Mouse (Mus musculus): ENCODE measurements at regions not wholly inside any gene's neighbourhood (a gene's known extent, or its start where the extent isn't known, plus 50 kb on each side); places are given as distances from the start of the nearest gene placed in this dataset.

DNA sequence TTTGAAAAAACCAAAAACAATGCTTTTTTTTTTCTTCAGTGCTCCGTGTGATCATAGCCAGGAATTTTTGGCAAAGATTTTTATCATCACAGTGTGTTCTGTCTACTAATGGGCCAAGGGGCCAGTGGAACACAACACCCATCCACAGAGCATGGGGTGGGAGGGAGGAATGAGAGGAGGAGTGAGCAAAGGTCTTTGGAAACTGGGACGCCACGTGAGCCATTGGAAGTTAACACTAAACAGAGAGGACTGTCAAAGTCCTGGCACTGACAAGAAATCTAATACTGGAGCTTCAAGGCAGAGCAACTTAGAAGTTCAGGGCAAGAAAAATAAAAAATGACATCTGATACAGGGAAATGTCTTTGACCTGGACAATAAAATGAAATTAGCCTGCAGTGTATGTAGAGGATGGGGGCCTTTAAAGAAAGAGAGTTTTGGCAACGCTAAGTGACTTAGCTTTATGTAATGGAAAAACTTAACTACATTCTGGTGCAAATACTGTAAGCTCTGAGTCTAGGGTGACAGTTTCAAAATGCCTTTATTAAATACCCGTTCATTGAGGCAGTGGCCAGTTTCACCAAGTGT lies 133.5 kb upstream of the Gm12728 start:
- Histone ChIP-seq H3K27me3 (ENCODE audit: control insufficient read depth in 1 of 2, insufficient read depth in 2 of 2, low read length in 2 of 2) (no peaks in the 10 kb centered on the region), H3K79me2 (ENCODE audit: control insufficient read depth, insufficient read depth, low read length, poor library complexity) (no peaks in the 10 kb centered on the region), H3K9ac (ENCODE audit: control insufficient read depth, low read depth, low read length, poor library complexity, severe bottlenecking) (no peak overlapping the region), H3K9me3 (replicated peaks; ENCODE audit: insufficient read depth, low read length) (no peaks in the 10 kb centered on the region), H3K27ac (ENCODE audit: control insufficient read depth, low read depth, low read length) (no peak overlapping the region), H3K4me1 (ENCODE audit: control insufficient read depth in 1 of 2, insufficient read depth in 2 of 2, low read length in 2 of 2) (no peaks in the 10 kb centered on the region), H3K4me3 (ENCODE audit: control insufficient read depth in 1 of 2, insufficient read depth in 1 of 2, low read depth in 2 of 2, low read length in 2 of 2) (no peak overlapping the region), H3K36me3 (ENCODE audit: control insufficient read depth in 1 of 2, insufficient read depth in 2 of 2, low read length in 2 of 2) (no peaks in the 10 kb centered on the region)
- no peak for DNase-seq (ENCODE audit: low read depth, low spot score)
- TF ChIP-seq USF1 (IDR thresholded peaks at IDR 0.05; ENCODE audit: low read depth, low read length): no peak
- TF ChIP-seq MAFK (IDR thresholded peaks at IDR 0.05; ENCODE audit: borderline replicate concordance, low read depth, low read length): no peak
- no peak for TF ChIP-seq RAD21 (IDR thresholded peaks at IDR 0.05; ENCODE audit: low read depth, low read length)

DNA sequence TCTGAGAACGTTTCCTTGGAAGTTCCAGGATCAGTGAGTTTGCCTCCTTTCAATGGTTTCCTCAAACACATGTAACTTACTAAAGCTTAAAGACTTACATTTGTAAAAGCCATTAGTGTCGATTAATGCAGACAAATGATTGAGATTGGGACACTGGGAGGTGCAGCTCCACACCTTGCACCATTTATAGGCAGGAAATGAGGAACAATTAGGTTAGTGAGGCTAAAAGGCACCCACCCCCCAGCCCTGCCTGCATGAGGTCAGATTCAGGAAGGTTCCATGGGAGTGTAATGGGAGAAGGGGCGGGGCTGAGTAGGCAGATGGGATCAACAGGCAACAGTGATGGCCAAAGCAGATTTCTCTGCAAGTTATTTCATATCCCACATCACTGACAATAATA lies 131.1 kb upstream of the Gm12728 start:
- no peak overlapping the region for H3K27ac ChIP-seq (ENCODE audit: control insufficient read depth, low read depth, low read length)
- no peaks in the 10 kb centered on the region for H3K79me2 ChIP-seq (ENCODE audit: control insufficient read depth, insufficient read depth, low read length, poor library complexity)
- H3K27me3 ChIP-seq (ENCODE audit: control insufficient read depth in 1 of 2, insufficient read depth in 2 of 2, low read length in 2 of 2): no peaks in the 10 kb centered on the region
- H3K9me3 ChIP-seq (replicated peaks; ENCODE audit: insufficient read depth, low read length): no peaks in the 10 kb centered on the region
- TF ChIP-seq CHD1 (IDR thresholded peaks at IDR 0.05; ENCODE audit: low read depth, low read length) (no peak), NRF1 (IDR thresholded peaks at IDR 0.05; ENCODE audit: insufficient read depth, low read depth, low read length, poor library complexity, severe bottlenecking) (no peak), TCF12 (IDR thresholded peaks at IDR 0.05; ENCODE audit: low read depth, low read length) (no peak), UBTF (IDR thresholded peaks at IDR 0.05; ENCODE audit: borderline replicate concordance, insufficient read depth, low read depth, low read length) (no peak), GATA1 (IDR thresholded peaks at IDR 0.05; ENCODE audit: low read depth, low read length) (no peak), HCFC1 (IDR thresholded peaks at IDR 0.05; ENCODE audit: low read depth, low read length) (no peak), POLR2A (IDR thresholded peaks at IDR 0.05; ENCODE audit: control insufficient read depth in 1 of 2, insufficient read depth in 1 of 2, low read depth in 1 of 2, low read length in 2 of 2, poor library complexity in 1 of 2) (no peak), MEF2A (IDR thresholded peaks at IDR 0.05; ENCODE audit: extremely low read depth, insufficient replicate concordance, low read depth, low read length, poor library complexity, severe bottlenecking) (no peak), SMC3 (IDR thresholded peaks at IDR 0.05; ENCODE audit: low read depth, low read length) (no peak)
- H3K9ac ChIP-seq (ENCODE audit: control insufficient read depth, low read depth, low read length, poor library complexity, severe bottlenecking): no peak overlapping the region
- DNase-seq (ENCODE audit: low read depth, low spot score): no peak
- no peaks in the 10 kb centered on the region for H3K36me3 ChIP-seq (ENCODE audit: control insufficient read depth in 1 of 2, insufficient read depth in 2 of 2, low read length in 2 of 2)
- no peak overlapping the region for H3K4me3 ChIP-seq (ENCODE audit: control insufficient read depth in 1 of 2, insufficient read depth in 1 of 2, low read depth in 2 of 2, low read length in 2 of 2)
- H3K4me1 ChIP-seq (ENCODE audit: control insufficient read depth in 1 of 2, insufficient read depth in 2 of 2, low read length in 2 of 2): no peaks in the 10 kb centered on the region

DNA sequence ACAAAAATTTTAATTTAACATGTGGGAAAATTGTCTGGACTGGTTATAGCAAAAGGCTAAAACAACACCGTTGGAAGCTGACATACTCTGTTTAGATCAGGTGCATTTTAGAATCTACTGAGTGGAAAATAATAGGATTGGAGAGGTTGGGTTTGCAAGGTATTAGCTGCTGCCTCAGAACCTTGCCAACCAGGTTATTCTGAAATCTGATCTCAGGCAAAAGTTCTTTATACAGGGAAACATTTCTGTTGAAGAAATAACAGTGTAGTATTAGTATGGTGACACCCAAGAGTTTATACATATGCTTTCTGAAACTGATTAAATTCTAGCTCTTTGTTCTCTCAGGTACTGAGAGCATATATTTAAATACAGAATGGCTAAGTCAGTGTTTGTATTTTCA lies 113.0 kb upstream of the Gm12728 start:
- Histone ChIP-seq H3K4me1 (ENCODE audit: control insufficient read depth in 1 of 2, insufficient read depth in 2 of 2, low read length in 2 of 2) (no peaks in the 10 kb centered on the region), H3K36me3 (ENCODE audit: control insufficient read depth in 1 of 2, insufficient read depth in 2 of 2, low read length in 2 of 2) (no peaks in the 10 kb centered on the region), H3K27me3 (ENCODE audit: control insufficient read depth in 1 of 2, insufficient read depth in 2 of 2, low read length in 2 of 2) (no peaks in the 10 kb centered on the region), H3K9me3 (replicated peaks; ENCODE audit: insufficient read depth, low read length) (no peaks in the 10 kb centered on the region), H3K9ac (ENCODE audit: control insufficient read depth, low read depth, low read length, poor library complexity, severe bottlenecking) (no peak overlapping the region), H3K27ac (ENCODE audit: control insufficient read depth, low read depth, low read length) (no peak overlapping the region), H3K79me2 (ENCODE audit: control insufficient read depth, insufficient read depth, low read length, poor library complexity) (no peaks in the 10 kb centered on the region), H3K4me3 (ENCODE audit: control insufficient read depth in 1 of 2, insufficient read depth in 1 of 2, low read depth in 2 of 2, low read length in 2 of 2) (no peak overlapping the region)
- DNase-seq (ENCODE audit: low read depth, low spot score): no peak
- TF ChIP-seq GABPA (IDR thresholded peaks at IDR 0.05; ENCODE audit: low read depth, low read length) (no peak), POLR2AphosphoS5 (IDR thresholded peaks at IDR 0.05; ENCODE audit: borderline replicate concordance, low read depth, low read length) (no peak), CHD2 (IDR thresholded peaks at IDR 0.05; ENCODE audit: low read length) (no peak), E2F4 (IDR thresholded peaks at IDR 0.05; ENCODE audit: borderline replicate concordance, low read depth, low read length) (no peak), RCOR1 (IDR thresholded peaks at IDR 0.05; ENCODE audit: low read depth, low read length) (no peak)
